Mouse (Mus musculus) myocyte (in vitro differentiated cells): Measurements from ENCODE around the gene Igdcc3.

Experiments used
- MAX ChIP-seq: IDR thresholded peaks from one replicate; pipeline ENCODE4 v1.6.1; 2011; ENCODE audit warnings: low read depth, mild to moderate bottlenecking, control low read depth
- MYOG ChIP-seq, 3 experiments: IDR thresholded peaks; one replicate each; pipeline ENCODE4 v1.6.1; 2011; ENCODE audit warnings: control low read depth in 2 of 3, low read depth in 2 of 3, mild to moderate bottlenecking in 2 of 3; ENCODE audit not compliant: insufficient read length in 2 of 3, control insufficient read depth in 1 of 3, insufficient read depth in 1 of 3
- POLR2A ChIP-seq: IDR thresholded peaks from one replicate; pipeline ENCODE4 v1.6.1; 2011; ENCODE audit warnings: low read depth, mild to moderate bottlenecking, control low read depth, moderate library complexity; ENCODE audit not compliant: insufficient read length
- TCF12 ChIP-seq: IDR thresholded peaks from one replicate; pipeline ENCODE4 v1.6.1; 2011; ENCODE audit warnings: mild to moderate bottlenecking, control low read depth; ENCODE audit not compliant: poor library complexity, insufficient read depth, severe bottlenecking

- no peak for TF ChIP-seq MYOG (IDR thresholded peaks at IDR 0.05; ENCODE audit: control insufficient read depth in 1 of 3, insufficient read depth in 1 of 3, insufficient read length in 2 of 3, low read depth in 2 of 3)
- no peak for TF ChIP-seq POLR2A
- TF ChIP-seq MAX: no peak
- TF ChIP-seq TCF12: no peak
Measured at GRCm38 (mm10) chr9:65233243-65233985, 92.4 kb downstream of the Igdcc3 start.
